In the genomic region with DNA sequence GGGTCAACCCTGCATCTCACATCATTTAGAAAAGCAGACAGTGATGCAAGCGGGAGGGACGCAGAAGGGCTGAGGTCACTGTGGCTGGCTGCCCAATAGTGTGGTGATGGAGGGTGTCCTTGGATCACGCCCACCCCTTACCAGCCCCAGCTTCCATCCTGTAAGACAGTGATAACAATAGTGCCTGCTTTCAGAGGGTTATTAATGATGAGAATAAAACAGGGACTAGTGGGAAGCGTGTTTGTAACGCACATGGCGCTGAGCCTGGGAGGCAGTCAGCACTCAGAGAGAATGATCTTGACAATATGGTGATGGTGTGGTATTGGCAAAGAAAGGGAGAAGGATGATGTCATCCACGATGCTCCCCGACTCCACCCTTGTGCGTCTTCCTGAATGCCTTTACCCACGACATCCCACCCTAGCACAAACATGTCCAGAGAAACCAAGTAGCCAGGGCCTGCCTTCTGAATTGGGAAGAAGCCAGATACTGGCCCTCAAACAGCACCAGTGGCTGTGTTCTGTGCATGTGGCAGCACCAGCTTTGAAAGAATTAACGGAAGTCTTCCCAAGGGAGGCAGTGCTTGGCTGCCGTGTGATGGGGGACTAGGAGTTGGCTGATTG, we compare ENCODE assay signal across 11 mouse cellular contexts. TPM values are rescaled to one million over a fixed set of nuclear protein-coding genes. Genes with fewer than 3 reads are reported as not detected.
DNase-seq lines count a peak whose midpoint lies in the region; ATAC-seq lines count a peak whose summit lies in the region.
"Had no signal": no experiment of that assay in that cellular context is flagged by ENCODE, and none has a peak within 500 bp of the region (broad histone marks: within the 10 kb centered on the region; RNA-seq: fewer than 3 reads in every experiment).

No protein-coding gene starts in this region.

- peak; percentile 31; the same call in 1 of the 2 replicates for ATAC-seq in midbrain, embryonic 14.5 days (ENCODE audit: low FRiP score, low TSS enrichment)
- ATAC-seq in activated CD4-positive, CD25-positive, alpha-beta regulatory T cell, adult 4 months, result no peak

- H3K4me1 ChIP-seq in midbrain, embryonic 14.5 days (ENCODE audit: control insufficient read depth, insufficient read depth, low read length), result no peaks in the 10 kb centered on the region
- H3K4me1 ChIP-seq in midbrain, embryonic 10.5 days, result peaks cover 2% of the 10 kb centered on the region

- H3K27ac ChIP-seq in midbrain, embryonic 14.5 days (replicated peaks; ENCODE audit: low read depth, low read length), result no peak overlapping the region
- H3K27ac ChIP-seq in midbrain, embryonic 10.5 days (replicated peaks), result no peak overlapping the region
- H3K27ac ChIP-seq: limb, embryonic 12.5 days had no signal

- H3K36me3 ChIP-seq in midbrain, embryonic 14.5 days (ENCODE audit: control insufficient read depth, insufficient read depth, low read length), result no peaks in the 10 kb centered on the region
- H3K36me3 ChIP-seq in midbrain, embryonic 10.5 days, result no peaks in the 10 kb centered on the region
- H3K36me3 ChIP-seq: limb, embryonic 12.5 days had no signal

- no peaks in the 10 kb centered on the region for H3K9me3 ChIP-seq in midbrain, embryonic 14.5 days (ENCODE audit: control insufficient read depth, low read length)
- 0 out of 2 replicates have a peak, but pooled peaks cover 2% of the 10 kb centered on the region for H3K9me3 ChIP-seq in midbrain, embryonic 10.5 days (replicated peaks)
- H3K9me3 ChIP-seq: limb, embryonic 12.5 days had no signal

- WGBS in midbrain, embryonic 14.5 days, result 73% methylated on average over 12 of the region's 12 CpGs
- WGBS in midbrain, embryonic 10.5 days, result 90% methylated on average over 12 of the region's 12 CpGs

- intact Hi-C loops in gastrocnemius, postnatal 36 days (cut with DNase I), result no loop called here

- DNase-seq in adrenal gland, postnatal 14 days, result peak; percentile 54
- no peak for DNase-seq in adrenal gland, adult 8-10 months
- peak; percentile 48 for DNase-seq in midbrain, embryonic 14.5 days
- no peak for DNase-seq in midbrain, embryonic 10.5 days (ENCODE audit: low spot score)
- peak; percentile 50 to 58 for DNase-seq in gastrocnemius, postnatal 36 days
- peak; percentile 41 to 48 for DNase-seq in layer of hippocampus, postnatal 36 days
- DNase-seq in thymus, adult 18-20 months, result no peak
- DNase-seq: cerebellum, adult 18-20 months had no signal

- H3K9ac ChIP-seq in midbrain, embryonic 14.5 days (replicated peaks; ENCODE audit: low read length), result no peak overlapping the region
- H3K9ac ChIP-seq: limb, embryonic 12.5 days had no signal

- H3K4me2 ChIP-seq in midbrain, embryonic 14.5 days (ENCODE audit: low read length), result no peak overlapping the region
- H3K4me2 ChIP-seq: limb, embryonic 12.5 days had no signal

- no peaks in the 10 kb centered on the region for H3K27me3 ChIP-seq in midbrain, embryonic 14.5 days (ENCODE audit: control insufficient read depth, insufficient read depth, low read length)
- H3K27me3 ChIP-seq in midbrain, embryonic 10.5 days (ENCODE audit: low read depth, poor library complexity, severe bottlenecking), result no peaks in the 10 kb centered on the region
- H3K27me3 ChIP-seq: limb, embryonic 12.5 days had no signal

- H3K4me3 ChIP-seq in midbrain, embryonic 14.5 days (replicated peaks; ENCODE audit: low read depth, low read length), result no peak overlapping the region
- no peak overlapping the region for H3K4me3 ChIP-seq in midbrain, embryonic 10.5 days
- H3K4me3 ChIP-seq: limb, embryonic 12.5 days had no signal

RNA-seq across cellular contexts. Expression of a gene that starts 27.9 kb away (rescaled TPM):
- total RNA-seq in adrenal gland, postnatal 14 days (2021), result 12.3 and 13.2 TPM in 2 replicates
- total RNA-seq in adrenal gland, adult 8-10 months (2022), result 10 to 100 TPM; 18.2 to 42.9 (median 31.6) TPM
- 8.2 and 10.3 TPM in 2 replicates for polyA plus RNA-seq in midbrain, embryonic 14.5 days (2014; fragmentation: Nextera tagmentation; extraction: Ambion mirVana)
- 7.7 and 10.0 TPM in 2 replicates for polyA plus RNA-seq in midbrain, embryonic 10.5 days (2016; fragmentation: Nextera tagmentation; extraction: Ambion mirVana)
- total RNA-seq in gastrocnemius, postnatal 36 days (2021), result 1 to 10 TPM; 1.1 to 1.5 TPM
- 1 to 10 TPM; 1.4 TPM for total RNA-seq in layer of hippocampus, postnatal 36 days (2021)
- not detected for polyA plus RNA-seq in activated CD4-positive, CD25-positive, alpha-beta regulatory T cell, adult 4 months (2017; shearing (Covaris generic))

RNA-seq across cellular contexts. Expression of a gene that starts 51.2 kb away (rescaled TPM):
- total RNA-seq in adrenal gland, postnatal 14 days (2021), result not detected in 2 replicates
- not detected for total RNA-seq in adrenal gland, adult 8-10 months (2022)
- polyA plus RNA-seq in midbrain, embryonic 14.5 days (2014; fragmentation: Nextera tagmentation; extraction: Ambion mirVana), result 0.18 TPM in 1 of 2 replicates, not detected in the other
- polyA plus RNA-seq in midbrain, embryonic 10.5 days (2016; fragmentation: Nextera tagmentation; extraction: Ambion mirVana), result not detected in 2 replicates
- total RNA-seq in gastrocnemius, postnatal 36 days (2021), result under 1 TPM; 0.26 to 0.37 TPM
- not detected for total RNA-seq in layer of hippocampus, postnatal 36 days (2021)
- polyA plus RNA-seq in activated CD4-positive, CD25-positive, alpha-beta regulatory T cell, adult 4 months (2017; shearing (Covaris generic)), result not detected
- polyA plus RNA-seq: spleen, adult 2 months had no signal

Comparison
In these comparisons a context has a peak if more than half of its experiments do, and no peak if none do; other contexts are left out.
1. DNase-seq: peak in adrenal gland, postnatal 14 days (single experiment), midbrain, embryonic 14.5 days (single experiment), gastrocnemius, postnatal 36 days (2 of 2) and layer of hippocampus, postnatal 36 days (2 of 2); none in adrenal gland, adult 8-10 months (single experiment), midbrain, embryonic 10.5 days (single experiment) and thymus, adult 18-20 months (0 of 2).